Comparison of ENCODE assay signal across 13 mouse cellular contexts in the genomic region with DNA sequence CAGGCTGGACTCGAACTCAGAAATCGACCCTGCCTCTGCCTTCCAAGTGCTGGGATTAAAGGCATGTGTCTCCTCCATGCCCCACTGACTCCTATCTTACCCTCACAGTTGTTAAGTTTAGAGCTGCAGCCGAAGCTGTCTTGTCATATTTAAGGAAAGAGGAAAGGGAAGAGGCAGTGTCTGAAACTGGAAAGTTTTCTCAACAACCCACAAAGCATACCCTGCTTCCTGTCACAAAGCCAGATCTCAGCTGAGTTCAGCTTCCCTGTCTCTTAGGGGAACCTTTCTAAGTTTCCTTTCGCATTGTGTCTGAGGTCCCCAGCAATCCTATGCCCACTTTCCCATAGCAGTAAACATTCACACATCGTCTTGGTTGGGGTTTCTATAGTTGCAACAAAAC. TPM values are rescaled to one million over a fixed set of nuclear protein-coding genes. Genes with fewer than 3 reads are reported as not detected.
A peak's percentile ranks its signal among the peaks of the same experiment; 100 is the strongest.
DNase-seq lines count a peak whose midpoint lies in the region; ATAC-seq and TF ChIP-seq lines count a peak whose summit lies in the region.
"Had no signal": no experiment of that assay in that cellular context is flagged by ENCODE, and none has a peak within 500 bp of the region (broad histone marks: within the 10 kb centered on the region; RNA-seq: fewer than 3 reads in every experiment).

No protein-coding gene starts in this region.

- WGBS in lung, embryonic 15.5 days = 53% methylated on average over 5 of the region's 5 CpGs
- WGBS in forebrain, embryonic 10.5 days = 75% methylated on average over 5 of the region's 5 CpGs

- intact Hi-C loops in heart, postnatal 14 days (cut with DNase I) = no loop called here

- H3K9ac ChIP-seq in lung, embryonic 15.5 days = no peak overlapping the region
- H3K9ac ChIP-seq: limb, embryonic 15.5 days; neural tube, embryonic 13.5 days had no signal

- DNase-seq in heart, adult 11 months = peak; percentile 94
- DNase-seq in heart, postnatal 14 days = no peak
- DNase-seq in lung, postnatal 14 days = no peak
- DNase-seq in embryo, embryonic 10 days (ENCODE audit: low spot score) = no peak
- DNase-seq in forebrain, embryonic 10.5 days (ENCODE audit: extremely low spot score, low spot score) = no peak
- DNase-seq: cerebellum, adult 11 months; kidney, postnatal 36 days; thymus, adult 18-20 months had no signal

- no peak for ATAC-seq in lung, embryonic 15.5 days (ENCODE audit: borderline replicate concordance, extremely low read depth, low FRiP score, low TSS enrichment)
- ATAC-seq in megakaryocyte, adult 5-6 weeks (ENCODE audit: poor library complexity, severe bottlenecking) = peak; percentile 96

- H3K27ac ChIP-seq in lung, embryonic 15.5 days = peak overlapping the region; percentile 71
- H3K27ac ChIP-seq in cortical plate, adult 2 months (ENCODE audit: insufficient read depth, low read length) = peak overlapping the region; percentile 93
- no peak overlapping the region for H3K27ac ChIP-seq in forebrain, embryonic 10.5 days
- H3K27ac ChIP-seq: limb, embryonic 15.5 days had no signal

- no peak for TF ChIP-seq POLR2A in cortical plate, adult 2 months (IDR thresholded peaks at IDR 0.05; ENCODE audit: extremely low read depth, insufficient read depth, low read length)

- no peak overlapping the region for H3K4me2 ChIP-seq in lung, embryonic 15.5 days
- H3K4me2 ChIP-seq: limb, embryonic 15.5 days; neural tube, embryonic 13.5 days had no signal

- no peaks in the 10 kb centered on the region for H3K9me3 ChIP-seq in lung, embryonic 15.5 days
- no peaks in the 10 kb centered on the region for H3K9me3 ChIP-seq in forebrain, embryonic 10.5 days
- H3K9me3 ChIP-seq: limb, embryonic 15.5 days; neural tube, embryonic 13.5 days had no signal

- no peaks in the 10 kb centered on the region for H3K36me3 ChIP-seq in lung, embryonic 15.5 days
- H3K36me3 ChIP-seq in forebrain, embryonic 10.5 days (replicated peaks) = no peaks in the 10 kb centered on the region
- H3K36me3 ChIP-seq: limb, embryonic 15.5 days; neural tube, embryonic 13.5 days had no signal

- H3K4me3 ChIP-seq in lung, embryonic 15.5 days = no peak overlapping the region
- H3K4me3 ChIP-seq in cortical plate, adult 2 months (ENCODE audit: insufficient read depth, low read length) = no peak overlapping the region
- no peak overlapping the region for H3K4me3 ChIP-seq in forebrain, embryonic 10.5 days
- H3K4me3 ChIP-seq: limb, embryonic 15.5 days; neural tube, embryonic 13.5 days had no signal

- no peak for TF ChIP-seq CTCF in cortical plate, adult 2 months (IDR thresholded peaks at IDR 0.05; ENCODE audit: extremely low read depth, insufficient read depth, low read length)

- H3K4me1 ChIP-seq in lung, embryonic 15.5 days = peaks cover 17% of the 10 kb centered on the region
- H3K4me1 ChIP-seq in cortical plate, adult 2 months (ENCODE audit: control insufficient read depth, insufficient read depth, low read length) = peaks cover 1% of the 10 kb centered on the region; the same call in 1 of the 2 replicates
- peaks cover 10% of the 10 kb centered on the region for H3K4me1 ChIP-seq in forebrain, embryonic 10.5 days

- no peaks in the 10 kb centered on the region for H3K27me3 ChIP-seq in lung, embryonic 15.5 days
- no peaks in the 10 kb centered on the region for H3K27me3 ChIP-seq in forebrain, embryonic 10.5 days (ENCODE audit: poor library complexity, severe bottlenecking)
- H3K27me3 ChIP-seq: limb, embryonic 15.5 days; neural tube, embryonic 13.5 days had no signal

RNA-seq across cellular contexts. Expression of a gene that starts 6.3 kb away (rescaled TPM):
- 10 to 100 TPM; 62.2 to 66.9 TPM for total RNA-seq in heart, postnatal 14 days (2021)
- 61.7 and 70.2 TPM in 2 replicates for polyA plus RNA-seq in lung, embryonic 15.5 days (2015; fragmentation: Nextera tagmentation; extraction: Ambion mirVana)
- 134 and 146 TPM in 2 replicates for polyA plus RNA-seq in cortical plate, adult 2 months (2012; rRNA removed)
- 417 and 420 TPM in 2 replicates for total RNA-seq in megakaryocyte, adult 5-6 weeks (2015)
- 551 and 589 TPM in 2 replicates for total RNA-seq in megakaryocyte, adult 5-6 weeks (2017)
- polyA plus RNA-seq in forebrain, embryonic 10.5 days (2016; fragmentation: Nextera tagmentation; extraction: Ambion mirVana) = 60.7 and 76.1 TPM in 2 replicates

RNA-seq across cellular contexts. Expression of a gene that starts 56.1 kb away (rescaled TPM):
- total RNA-seq in heart, postnatal 14 days (2021) = 10 to 100 TPM; 35.4 to 40.0 TPM
- 62.1 and 73.1 TPM in 2 replicates for polyA plus RNA-seq in lung, embryonic 15.5 days (2015; fragmentation: Nextera tagmentation; extraction: Ambion mirVana)
- 117 and 120 TPM in 2 replicates for polyA plus RNA-seq in cortical plate, adult 2 months (2012; rRNA removed)
- total RNA-seq in megakaryocyte, adult 5-6 weeks (2015) = 125 and 133 TPM in 2 replicates
- total RNA-seq in megakaryocyte, adult 5-6 weeks (2017) = 95.0 and 101 TPM in 2 replicates
- polyA plus RNA-seq in forebrain, embryonic 10.5 days (2016; fragmentation: Nextera tagmentation; extraction: Ambion mirVana) = 67.1 and 69.8 TPM in 2 replicates
